Mouse (Mus musculus): ENCODE results near the gene Cldn34b1.
"Not testable (repeated sequence)": the region's sequence is repeated elsewhere in the genome, so short reads cannot be mapped to it uniquely, and the experiment has no call there.

The Cldn34b1 gene

DNA sequence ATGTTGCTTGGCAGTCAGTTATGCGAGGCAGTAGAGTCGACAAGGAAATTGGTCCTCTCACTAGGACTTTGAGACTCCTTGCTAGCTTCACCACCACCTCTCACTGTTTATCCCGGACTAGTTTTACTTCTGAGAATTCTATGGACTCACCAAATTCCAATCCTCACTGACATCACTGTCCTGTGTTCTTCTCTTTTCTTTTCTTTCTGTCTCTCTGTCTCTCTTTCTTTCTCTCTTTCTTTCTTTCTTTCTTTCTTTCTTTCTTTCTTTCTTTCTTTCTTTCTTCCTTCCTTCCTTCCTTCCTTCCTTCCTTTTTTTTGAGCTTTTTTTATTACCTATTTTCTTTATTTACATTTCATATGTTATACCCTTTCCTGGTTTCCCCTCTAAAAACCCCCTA is at the start of gene Cldn34b1:
Gene Cldn34b1, minus strand, starts transcription at position 101 of the 400 bp plus-strand sequence.
- DNase-seq (ENCODE audit: low spot score in 2 of 2), result not testable (repeated sequence)

DNA sequence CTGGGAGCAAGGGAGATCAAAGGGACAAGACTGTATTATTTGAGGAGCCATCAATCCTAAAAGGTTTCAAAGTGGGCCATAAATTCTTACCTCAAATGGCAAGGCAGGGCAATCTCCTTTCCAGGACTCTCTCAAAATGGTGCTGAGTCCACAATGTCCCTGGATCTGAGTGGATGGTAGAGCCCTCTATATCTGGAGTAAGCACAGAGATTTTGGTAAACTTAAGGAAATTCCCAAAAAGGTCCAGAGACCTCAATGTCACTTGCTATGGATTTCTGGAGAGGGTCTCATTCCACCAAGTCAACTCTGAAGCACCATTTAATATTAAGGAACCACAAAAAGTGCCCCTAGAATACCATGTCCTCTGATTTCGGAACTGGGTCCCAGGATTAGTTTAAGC is 45.8 kb upstream of the Cldn34b1 start, which contains the start of gene Magea6:
Gene Magea6, minus strand, starts transcription at position 101 of the 400 bp plus-strand sequence.
- DNase-seq (ENCODE audit: low spot score in 2 of 2), result not testable (repeated sequence)

Measured in spleen, postnatal 14 days (tissue).